Mouse (Mus musculus) adrenal gland, postnatal 36 days (tissue): ENCODE results near the gene Lgals9. TPM values are rescaled to one million over a fixed set of nuclear protein-coding genes. Genes with fewer than 3 reads are reported as not detected.
A peak's percentile ranks its signal among the peaks of the same experiment; 100 is the strongest.

Source experiments
- DNase-seq, 2 experiments: peaks; one replicate each; pipeline ENCODE4 v3.0.0; 2021; ENCODE audit warnings: mixed read lengths in 1 of 2
- total RNA-seq, 2 experiments: library from RNA; stranded (reverse); gene quantifications; 2 replicates each; pipeline ENCODE4 v1.2.3; 2021

Lgals9 gene
- total RNA-seq, 2 experiments from 2014 or later: 21.6 to 27.1 TPM

- DNase-seq: no peak
Observed at GRCm38 (mm10) chr11:78978176-78979019, 6.3 kb downstream of the Lgals9 start.

GRCm38 (mm10) chr11:78976731-78977510 is 7.8 kb downstream of the Lgals9 start:
- DNase-seq: no peak

GRCm38 (mm10) chr11:78973381-78974150 is 11.2 kb downstream of the Lgals9 start:
- peak; percentile 26 to 54 for DNase-seq

- DNase-seq: no peak
Observed at GRCm38 (mm10) chr11:78972811-78973351, 11.9 kb downstream of the Lgals9 start.

- no peak for DNase-seq
Observed at GRCm38 (mm10) chr11:78972328-78972727, 12.4 kb downstream of the Lgals9 start.

GRCm38 (mm10) chr11:78971746-78972145 is 13.0 kb downstream of the Lgals9 start:
- DNase-seq: no peak

- no peak for DNase-seq
Observed at GRCm38 (mm10) chr11:78971096-78971495, 13.7 kb downstream of the Lgals9 start.

GRCm38 (mm10) chr11:78968121-78968520 is 16.6 kb downstream of the Lgals9 start:
- DNase-seq: peak in 1 of 2 experiments; percentile 16

GRCm38 (mm10) chr11:78967371-78967770 is 17.4 kb downstream of the Lgals9 start:
- DNase-seq: peak; percentile 41 to 68

- no peak for DNase-seq
Observed at GRCm38 (mm10) chr11:78961221-78961620, 23.5 kb downstream of the Lgals9 start.

GRCm38 (mm10) chr11:78959841-78960520 is 24.8 kb downstream of the Lgals9 start:
- peak in 1 of 2 experiments; percentile 50 for DNase-seq

GRCm38 (mm10) chr11:78959367-78959766 is 25.4 kb downstream of the Lgals9 start:
- no peak for DNase-seq

GRCm38 (mm10) chr11:78956260-78956659 is 28.5 kb downstream of the Lgals9 start:
- peak; percentile 79 to 85 for DNase-seq

- peak; percentile 80 to 81 for DNase-seq
Observed at GRCm38 (mm10) chr11:78952467-78952866, 32.3 kb downstream of the Lgals9 start.

- peak; percentile 67 to 81 for DNase-seq
Observed at GRCm38 (mm10) chr11:78950365-78950764, 34.4 kb downstream of the Lgals9 start.

- DNase-seq: no peak
Observed at GRCm38 (mm10) chr11:78943083-78943482, 41.7 kb downstream of the Lgals9 start.

- DNase-seq: no peak
Observed at GRCm38 (mm10) chr11:78935178-78935577, 49.6 kb downstream of the Lgals9 start.

- DNase-seq: no peak
Observed at GRCm38 (mm10) chr11:78934727-78935126, 50.0 kb downstream of the Lgals9 start.

GRCm38 (mm10) chr11:78934307-78934706 is 50.4 kb downstream of the Lgals9 start:
- no peak for DNase-seq

GRCm38 (mm10) chr11:78929345-78929744 is 55.4 kb downstream of the Lgals9 start:
- DNase-seq: peak; percentile 88

- DNase-seq: peak; percentile 50 to 66
Observed at GRCm38 (mm10) chr11:78924916-78925315, 59.8 kb downstream of the Lgals9 start.
